Mouse (Mus musculus): ENCODE measurements around the gene Setmar. TPM values are rescaled to one million over a fixed set of nuclear protein-coding genes. Genes with fewer than 3 reads are reported as not detected.

The Setmar gene
- polyA plus RNA-seq, 1 experiment from 2014 or later, result 6.2 TPM

Other genes starting within 250 kb of the Setmar start
- gene Sumf1, start 120.5 kb downstream of the Setmar start, polyA plus RNA-seq (2015; fragmentation: Nextera tagmentation; extraction: Ambion mirVana), result 10.7 and 11.2 TPM in 2 replicates
- gene Itpr1, start 148.1 kb downstream of the Setmar start, polyA plus RNA-seq (2015; fragmentation: Nextera tagmentation; extraction: Ambion mirVana), result 4.2 and 4.5 TPM in 2 replicates